Mouse (Mus musculus) frontal cortex, postnatal 14 days (tissue): ENCODE measurements around the gene Strn4.

ENCODE experiments used
- DNase-seq, 2 experiments: peaks; one replicate each; pipeline ENCODE4 v3.0.0; 2022; ENCODE audit warnings: low spot score in 2 of 2

Gene Strn4

DNA sequence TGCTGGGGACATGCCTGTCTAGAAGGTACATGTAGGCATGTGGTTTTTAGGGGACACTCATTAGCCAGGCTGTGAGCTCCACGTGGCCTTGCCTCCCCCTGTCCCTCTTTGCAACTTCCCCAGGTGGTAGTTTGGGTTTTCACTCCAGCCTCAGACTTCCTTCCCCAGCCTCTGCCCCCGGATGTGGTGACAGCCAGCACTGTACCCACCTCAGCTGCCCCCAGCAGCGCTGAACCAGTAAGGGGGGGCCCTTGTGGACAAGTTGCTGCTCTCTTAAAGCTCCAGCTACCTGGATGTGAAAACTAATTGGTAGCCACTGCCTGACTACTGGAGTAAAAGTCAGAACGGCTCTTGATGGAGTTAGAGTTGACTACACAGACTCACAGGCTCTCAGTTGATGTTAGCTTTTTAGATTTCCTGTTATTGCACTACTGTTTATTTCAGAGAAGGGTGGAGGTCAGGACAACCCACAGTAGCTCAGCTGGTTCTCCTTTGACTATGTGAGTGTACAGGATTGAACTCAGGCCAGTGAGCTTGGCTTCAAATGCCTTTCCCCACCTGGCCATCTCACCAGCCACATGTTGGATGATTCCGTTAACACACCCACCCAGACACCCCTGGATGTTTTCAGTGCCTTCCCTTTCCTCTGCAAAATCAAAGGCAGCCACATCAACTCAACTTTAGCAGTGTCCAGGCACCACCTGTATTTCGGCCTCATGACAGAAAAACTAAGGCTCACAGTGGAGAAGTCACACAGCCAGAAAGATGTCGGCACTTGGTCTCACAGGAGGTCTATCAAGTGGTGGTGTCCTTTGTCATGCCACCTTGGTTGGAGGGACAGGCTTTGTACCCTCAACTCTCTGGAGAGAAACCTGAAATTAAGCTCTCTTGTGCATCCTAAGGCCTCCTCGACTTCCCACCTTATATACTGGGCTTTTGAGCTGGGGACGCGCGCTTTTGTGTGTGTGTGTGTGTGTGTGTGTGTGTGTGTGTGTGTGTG, 26.2 kb downstream of the Strn4 start:
- DNase-seq: no peak

DNA sequence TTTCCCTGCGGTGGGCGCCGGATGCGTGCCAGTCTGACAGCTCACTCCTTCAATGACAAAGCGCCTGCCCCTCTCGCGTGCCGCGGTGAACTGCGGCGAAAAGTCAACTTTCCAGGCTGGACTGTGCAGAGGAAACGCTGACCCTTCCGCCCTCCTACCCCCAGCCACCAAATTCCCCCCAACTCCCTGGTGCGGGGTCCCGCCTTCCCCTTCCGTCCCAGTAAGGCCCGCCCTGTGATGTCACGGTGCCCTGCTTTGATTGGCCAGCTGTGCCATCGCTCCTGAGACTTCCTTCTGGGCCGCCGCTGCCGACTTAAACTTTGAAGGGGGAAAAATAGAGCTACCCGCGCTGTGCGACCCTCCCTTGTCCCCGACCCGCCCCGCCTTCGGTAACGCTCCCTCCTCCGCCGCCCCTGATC, 27.0 kb downstream of the Strn4 start, which contains the start of gene Prkd2:
TSS of gene Prkd2 (plus strand) at position 258 of the 419 bp plus-strand sequence.
- DNase-seq: peak; percentile 78 to 84

DNA sequence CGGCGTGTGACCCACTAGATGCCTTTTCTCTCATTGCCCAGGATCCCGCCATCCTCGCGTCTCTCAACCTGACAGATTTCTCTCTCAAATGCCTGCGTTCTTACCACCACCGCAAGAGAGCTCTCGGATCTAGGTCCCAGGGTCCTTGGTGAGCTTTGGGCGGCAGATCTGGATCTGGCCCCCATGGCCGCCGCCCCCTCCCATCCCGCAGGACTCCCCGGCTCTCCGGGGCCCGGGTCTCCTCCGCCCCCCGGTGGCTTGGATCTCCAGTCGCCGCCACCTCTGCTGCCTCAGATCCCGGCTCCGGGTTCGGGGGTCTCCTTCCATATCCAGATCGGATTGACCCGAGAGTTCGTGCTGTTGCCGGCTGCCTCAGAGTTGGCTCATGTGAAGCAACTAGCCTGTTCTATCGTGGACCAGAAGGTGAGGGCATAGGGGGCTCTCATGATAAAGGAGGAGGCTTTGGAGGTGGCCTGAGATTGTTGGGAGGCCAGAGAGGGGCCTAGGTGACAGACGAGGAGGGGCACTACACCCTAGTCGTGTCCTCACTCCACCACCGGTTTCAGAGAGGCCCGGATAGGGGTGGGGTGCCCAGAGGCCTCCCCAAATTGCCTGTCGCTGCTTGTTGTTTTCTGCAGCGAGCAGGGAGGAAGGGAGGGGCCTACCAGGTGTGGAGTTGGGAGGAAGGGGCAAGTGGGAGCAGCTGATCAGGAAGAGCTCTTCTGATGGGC, 27.9 kb downstream of the Strn4 start:
- DNase-seq: no peak

DNA sequence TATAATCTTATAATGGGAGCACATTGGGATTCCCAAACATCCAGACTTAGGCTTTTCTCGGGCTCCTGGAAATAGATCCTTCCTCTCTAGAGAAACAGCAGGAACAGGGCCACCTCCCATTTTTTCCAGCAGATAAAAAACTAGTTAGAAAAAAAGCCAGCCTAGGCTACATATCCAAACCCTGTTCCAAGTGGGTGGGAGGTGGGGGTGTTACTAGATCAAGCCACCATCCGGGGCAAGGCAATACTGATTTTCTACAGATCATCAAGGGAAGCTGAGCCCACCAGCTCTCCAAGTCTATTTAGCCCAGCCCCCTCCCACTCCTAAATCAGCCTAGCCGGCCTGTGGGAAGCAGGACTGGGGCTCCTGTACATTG, 29.0 kb downstream of the Strn4 start:
- DNase-seq: no peak

DNA sequence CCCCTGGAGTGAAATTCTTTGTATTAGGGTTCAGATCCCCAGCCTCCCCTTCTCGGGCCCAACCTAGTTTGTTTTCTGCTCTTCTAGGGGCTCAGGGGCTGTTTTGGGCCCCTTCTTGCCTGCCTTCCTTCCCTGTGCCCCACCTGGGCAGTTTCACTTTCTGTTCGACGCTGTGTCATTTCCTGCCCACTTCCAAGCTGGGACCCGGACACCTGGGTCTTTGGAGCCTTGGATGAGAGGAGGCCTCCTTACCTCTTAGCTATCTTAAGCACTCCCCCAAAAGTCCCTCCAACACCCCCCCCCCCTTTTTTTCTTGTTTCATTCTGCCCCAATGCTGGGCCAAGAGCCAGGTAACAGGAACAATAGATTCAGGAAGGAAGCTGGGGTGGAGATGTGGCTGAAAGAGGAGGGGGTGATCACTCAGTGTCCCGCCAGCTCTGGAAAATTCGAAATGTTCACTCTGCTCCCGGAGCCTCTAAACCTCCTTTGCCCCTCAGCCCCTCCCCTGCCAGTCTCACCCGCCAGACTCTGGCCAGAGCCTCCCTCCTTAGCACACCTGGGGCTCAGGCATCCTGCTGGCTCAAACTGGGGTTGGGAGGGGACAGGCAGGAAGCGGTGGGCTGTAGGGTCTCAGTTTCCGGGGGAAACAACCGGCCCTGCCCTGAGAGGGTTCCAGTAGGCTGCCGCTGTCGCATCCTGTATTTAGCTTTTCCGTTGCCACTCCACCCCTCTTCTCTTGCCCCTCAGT, 29.6 kb downstream of the Strn4 start:
- no peak for DNase-seq

GRCm38 (mm10) chr7:16845820-16846167, 30.1 kb downstream of the Strn4 start:
- DNase-seq: no peak

DNA sequence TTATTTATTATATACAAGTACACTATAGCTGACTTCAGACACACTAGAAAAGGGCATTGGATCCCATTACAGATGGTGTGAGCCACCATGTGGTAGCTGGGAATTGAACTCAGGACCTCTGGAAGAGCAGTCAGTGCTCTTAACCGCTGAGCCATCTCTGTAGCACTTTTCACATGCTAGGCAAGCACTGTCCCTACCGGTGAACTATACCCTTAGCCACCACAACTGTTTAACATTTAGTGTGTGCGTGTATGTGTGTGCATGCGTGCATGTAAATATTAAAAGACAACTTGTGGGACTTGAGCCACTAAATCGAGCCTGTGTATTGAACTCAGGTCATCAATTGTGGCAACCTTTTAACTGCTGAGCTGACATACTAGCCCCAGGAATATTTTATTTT, 31.1 kb downstream of the Strn4 start:
- no peak for DNase-seq

DNA sequence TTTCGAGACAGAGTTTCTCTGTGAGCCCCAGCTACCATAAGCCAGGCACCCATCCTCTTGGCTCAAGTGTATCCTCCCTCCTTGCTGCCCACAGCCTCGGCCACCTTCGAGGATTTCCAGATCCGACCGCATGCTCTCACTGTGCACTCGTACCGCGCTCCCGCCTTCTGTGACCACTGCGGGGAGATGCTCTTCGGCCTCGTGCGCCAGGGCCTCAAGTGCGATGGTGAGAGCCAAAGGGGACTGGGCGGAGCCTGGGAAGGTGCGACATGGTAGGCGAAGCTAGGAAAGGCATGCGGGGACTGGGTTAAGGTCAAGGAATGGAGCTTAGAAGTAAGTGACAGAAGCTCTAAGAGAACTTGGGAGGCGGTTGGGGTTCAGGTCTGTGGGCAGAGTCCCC, 31.8 kb downstream of the Strn4 start:
- DNase-seq: no peak

DNA sequence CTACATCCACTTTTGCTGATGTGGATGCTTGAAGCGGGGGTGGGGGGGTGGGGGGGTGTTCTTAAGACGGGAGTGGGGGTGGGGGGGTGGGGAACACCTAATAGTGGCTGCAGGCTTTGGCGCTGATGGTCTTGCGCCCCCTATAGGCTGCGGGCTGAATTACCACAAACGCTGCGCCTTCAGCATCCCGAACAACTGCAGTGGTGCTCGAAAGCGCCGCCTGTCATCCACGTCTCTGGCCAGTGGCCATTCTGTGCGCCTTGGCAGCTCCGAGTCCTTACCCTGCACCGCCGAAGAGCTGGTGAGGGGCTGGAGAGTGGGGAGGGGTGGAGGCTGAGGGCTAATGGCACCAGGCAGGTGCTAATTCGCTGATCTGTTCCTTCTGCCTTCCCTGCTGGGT, 32.9 kb downstream of the Strn4 start:
- peak in 1 of 2 experiments; percentile 63 for DNase-seq

- no peak for DNase-seq
Measured at GRCm38 (mm10) chr7:16851636-16852035, 35.9 kb downstream of the Strn4 start.

DNA sequence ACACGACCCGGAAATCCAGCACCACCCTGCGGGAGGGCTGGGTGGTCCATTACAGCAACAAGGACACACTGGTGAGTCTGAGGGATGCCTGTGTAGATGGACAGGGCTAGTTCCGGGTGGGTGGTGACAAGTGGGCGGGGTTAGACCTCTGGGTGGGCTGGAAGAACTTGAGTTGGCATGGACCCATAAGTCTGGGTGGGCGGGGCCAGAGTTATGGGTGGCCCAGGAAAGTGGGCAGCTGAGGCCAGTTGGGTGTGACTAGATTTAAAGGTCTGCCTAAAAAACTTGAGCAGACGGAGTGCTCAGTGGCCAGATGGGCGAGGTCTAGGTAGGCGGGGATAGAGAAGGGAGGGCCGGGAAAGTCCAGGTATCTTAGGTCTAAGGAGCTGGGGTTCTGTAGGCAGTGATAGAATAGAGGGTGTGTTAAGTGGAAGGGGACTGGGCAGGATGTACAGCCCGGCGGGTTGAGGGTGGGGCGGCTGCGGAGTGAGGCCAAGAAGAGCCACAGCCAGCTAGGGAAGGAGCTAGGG, 37.7 kb downstream of the Strn4 start:
- DNase-seq: no peak

DNA sequence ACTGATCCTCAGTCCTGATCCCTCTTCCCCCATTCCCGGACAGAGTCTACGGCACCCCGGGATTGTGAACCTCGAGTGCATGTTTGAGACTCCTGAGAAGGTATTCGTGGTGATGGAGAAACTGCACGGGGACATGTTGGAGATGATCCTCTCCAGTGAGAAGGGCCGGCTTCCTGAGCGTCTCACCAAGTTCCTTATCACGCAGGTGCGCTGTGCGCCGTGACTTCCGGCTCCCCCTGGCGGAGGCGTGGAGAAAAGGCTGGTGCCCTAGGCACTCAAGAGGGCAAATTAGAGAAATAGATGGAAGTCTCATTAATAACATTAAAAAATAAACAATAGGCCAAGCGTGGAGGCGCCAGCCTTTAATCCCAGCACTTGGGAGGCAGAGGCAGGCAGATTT, 42.6 kb downstream of the Strn4 start:
- DNase-seq: no peak

DNA sequence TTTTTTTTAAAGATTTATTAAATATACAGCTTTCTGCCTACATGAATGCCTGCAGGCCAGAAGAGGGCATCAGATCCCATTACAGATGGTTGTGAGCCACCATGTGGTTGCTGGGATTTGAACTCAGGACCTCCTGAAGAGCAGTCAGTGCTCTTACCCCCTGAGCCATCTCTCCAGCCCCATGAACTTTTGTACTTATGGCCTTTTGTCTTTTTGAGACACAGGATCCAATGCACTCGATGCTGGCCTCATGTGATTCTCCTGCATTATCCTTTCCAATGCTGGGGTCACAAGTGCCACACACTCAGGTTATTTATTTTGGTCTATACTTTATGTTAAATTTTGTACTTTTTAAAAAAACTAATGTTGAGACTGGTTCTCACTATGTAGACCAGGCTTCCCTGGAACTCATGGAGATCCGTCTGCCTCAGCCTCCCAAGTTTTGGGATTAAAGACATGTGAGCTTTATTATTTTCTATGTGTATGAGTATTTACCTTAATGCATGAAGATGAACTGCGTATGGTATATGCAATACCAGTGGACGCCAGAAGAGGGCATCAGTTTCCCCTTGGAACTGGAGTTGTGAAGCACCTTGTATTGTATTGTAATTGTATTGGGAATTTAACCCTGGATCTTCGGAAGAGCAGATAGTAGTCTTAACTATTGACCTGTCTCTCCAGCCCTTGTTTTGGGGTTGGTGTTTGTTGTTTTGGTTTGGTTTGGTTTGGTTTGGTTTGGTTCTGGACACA, 44.4 kb downstream of the Strn4 start:
- DNase-seq: no peak

- no peak for DNase-seq
Measured at GRCm38 (mm10) chr7:16867488-16867887, 51.8 kb downstream of the Strn4 start.

GRCm38 (mm10) chr7:16869497-16869896, 53.8 kb downstream of the Strn4 start:
- peak; percentile 85 to 95 for DNase-seq

DNA sequence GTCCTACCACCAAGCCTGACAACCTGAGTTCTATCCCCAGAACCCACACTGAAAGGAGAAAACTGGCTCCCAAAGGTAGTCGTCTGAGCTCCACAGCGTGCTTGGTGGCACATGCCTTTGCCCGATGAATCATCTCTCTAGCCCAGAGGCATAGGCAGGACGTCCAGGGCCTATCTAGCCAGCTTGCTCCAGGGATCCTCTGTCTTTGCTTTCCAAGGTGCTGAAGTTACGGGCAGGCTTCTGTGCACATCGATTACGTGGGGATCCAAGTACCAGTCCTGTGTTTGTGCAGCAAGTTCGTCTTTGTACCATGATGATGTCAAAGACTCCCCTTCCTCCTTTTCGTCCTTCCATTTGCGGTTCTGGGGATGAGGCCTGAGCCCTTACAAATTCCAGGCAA, 55.9 kb downstream of the Strn4 start:
- DNase-seq: no peak

DNA sequence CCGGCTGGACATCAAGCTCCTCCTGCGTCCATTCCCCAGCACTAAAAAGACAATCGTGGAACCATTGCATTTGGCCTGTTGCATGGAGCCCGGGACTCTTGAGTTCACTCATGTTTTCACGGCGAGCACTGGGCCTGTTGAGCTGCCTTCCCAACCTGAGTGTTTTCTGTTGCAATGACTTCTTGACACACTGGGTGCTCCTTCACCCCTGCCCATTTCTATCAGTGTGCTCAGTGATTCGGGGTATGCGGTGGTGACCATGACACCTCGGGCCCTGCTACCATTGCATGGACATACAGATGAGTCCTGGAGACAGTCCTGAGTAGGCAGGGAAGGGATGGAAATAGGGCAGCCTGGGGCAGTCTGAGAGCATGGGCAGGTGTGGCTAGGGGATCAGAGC, 56.8 kb downstream of the Strn4 start:
- no peak for DNase-seq

DNA sequence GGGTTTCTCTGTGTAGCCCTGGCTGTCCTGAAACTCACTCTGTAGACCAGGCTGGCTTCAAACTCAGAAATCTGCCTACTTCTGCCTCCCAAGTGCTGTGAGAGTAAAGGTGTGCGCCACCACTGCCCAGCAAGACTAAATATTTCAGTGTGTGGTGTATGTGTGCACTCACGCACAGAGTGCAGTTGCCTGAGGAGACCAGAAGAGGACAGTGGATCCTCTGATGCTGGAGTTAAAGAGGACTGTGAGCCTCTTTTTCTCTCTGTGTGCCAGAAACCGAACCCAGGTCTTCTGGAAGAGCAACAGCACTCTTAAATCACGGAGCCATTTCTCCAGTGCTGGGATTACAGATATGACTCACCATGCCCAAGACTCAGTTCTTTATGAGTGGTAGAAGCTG, 57.7 kb downstream of the Strn4 start:
- no peak for DNase-seq

DNA sequence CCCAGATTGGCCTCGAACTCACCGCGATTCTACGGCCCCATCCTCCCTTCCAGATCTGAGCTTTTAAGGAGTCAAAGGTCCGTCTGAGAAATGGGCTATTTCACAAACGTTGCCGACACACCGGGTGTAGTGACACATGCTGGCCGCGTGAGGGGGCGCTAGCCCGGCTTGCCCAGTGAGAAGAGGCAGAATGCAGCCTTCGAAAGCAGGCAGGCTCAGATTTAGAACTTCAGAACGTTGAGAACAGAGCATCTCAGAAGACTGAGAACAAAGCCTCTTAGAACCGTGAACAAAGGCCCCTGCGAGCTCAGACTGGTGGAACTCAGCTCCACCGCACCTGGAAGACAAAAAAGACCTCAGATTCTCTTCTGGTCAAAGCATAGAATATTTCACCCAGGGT, 58.5 kb downstream of the Strn4 start:
- peak; percentile 70 to 71 for DNase-seq

- DNase-seq: peak; percentile 100
Measured at GRCm38 (mm10) chr7:16874756-16875309, 59.1 kb downstream of the Strn4 start.

DNA sequence AGATGAGACGGTGACA, 59.4 kb downstream of the Strn4 start, which contains the start of gene Dact3:
TSS of gene Dact3 (plus strand) at position 8 of the 16 bp plus-strand sequence.
- DNase-seq: no peak

- DNase-seq: peak in 1 of 2 experiments; percentile 50
Measured at GRCm38 (mm10) chr7:16875326-16875725, 59.6 kb downstream of the Strn4 start.
